Mouse (Mus musculus): Measurements from ENCODE around the gene Rfc2.
A peak's percentile ranks its signal among the peaks of the same experiment; 100 is the strongest.
"Not testable (repeated sequence)": the region's sequence is repeated elsewhere in the genome, so short reads cannot be mapped to it uniquely, and the experiment has no call there.

The Rfc2 gene

DNA sequence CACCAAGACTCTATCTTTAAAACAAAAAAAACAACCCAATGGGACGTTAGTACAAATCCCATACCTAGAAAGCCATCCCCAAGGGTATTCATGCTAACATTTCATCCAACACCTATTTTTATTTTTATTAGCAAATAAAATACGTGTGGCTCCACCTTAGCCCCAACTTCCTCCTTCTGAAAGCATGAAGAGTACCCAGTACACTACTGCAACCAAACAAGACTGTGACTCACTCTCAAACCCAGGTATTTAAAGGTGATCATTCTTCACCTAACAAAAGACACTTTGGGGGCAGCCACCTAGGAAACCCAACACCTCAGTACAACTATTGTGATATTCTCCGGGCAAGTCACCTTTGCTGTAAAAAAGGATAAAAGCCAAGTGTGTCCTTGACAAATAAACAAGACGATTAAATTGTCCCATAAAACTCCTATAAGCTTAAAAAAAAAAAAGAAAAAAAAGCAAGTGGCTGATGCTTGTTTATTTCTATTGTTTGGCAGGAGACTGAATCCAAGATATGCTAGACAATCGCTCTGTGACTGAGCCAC lies 56.7 kb downstream of the Rfc2 start:
- Histone ChIP-seq H3K4me1 (replicated peaks; ENCODE audit: low read depth, low read length) (peaks cover 71% of the 10 kb centered on the region), H3K27me3 (ENCODE audit: insufficient read depth, low read length) (no peaks in the 10 kb centered on the region), H3K4me3 (replicated peaks; ENCODE audit: low read length) (peak overlapping the region; percentile 97), H3K36me3 (ENCODE audit: insufficient read depth, low read length) (peaks cover 44% of the 10 kb centered on the region), H3K9me3 (ENCODE audit: low read length) (no peaks in the 10 kb centered on the region)
- TF ChIP-seq POU5F1 (IDR thresholded peaks at IDR 0.05; ENCODE audit: borderline replicate concordance, low read length) (no peak), NANOG (IDR thresholded peaks at IDR 0.05; ENCODE audit: borderline replicate concordance, low read length) (no peak), CTCF (conservative IDR thresholded peaks at IDR 0.05; ENCODE audit: low read length) (no peak)

DNA sequence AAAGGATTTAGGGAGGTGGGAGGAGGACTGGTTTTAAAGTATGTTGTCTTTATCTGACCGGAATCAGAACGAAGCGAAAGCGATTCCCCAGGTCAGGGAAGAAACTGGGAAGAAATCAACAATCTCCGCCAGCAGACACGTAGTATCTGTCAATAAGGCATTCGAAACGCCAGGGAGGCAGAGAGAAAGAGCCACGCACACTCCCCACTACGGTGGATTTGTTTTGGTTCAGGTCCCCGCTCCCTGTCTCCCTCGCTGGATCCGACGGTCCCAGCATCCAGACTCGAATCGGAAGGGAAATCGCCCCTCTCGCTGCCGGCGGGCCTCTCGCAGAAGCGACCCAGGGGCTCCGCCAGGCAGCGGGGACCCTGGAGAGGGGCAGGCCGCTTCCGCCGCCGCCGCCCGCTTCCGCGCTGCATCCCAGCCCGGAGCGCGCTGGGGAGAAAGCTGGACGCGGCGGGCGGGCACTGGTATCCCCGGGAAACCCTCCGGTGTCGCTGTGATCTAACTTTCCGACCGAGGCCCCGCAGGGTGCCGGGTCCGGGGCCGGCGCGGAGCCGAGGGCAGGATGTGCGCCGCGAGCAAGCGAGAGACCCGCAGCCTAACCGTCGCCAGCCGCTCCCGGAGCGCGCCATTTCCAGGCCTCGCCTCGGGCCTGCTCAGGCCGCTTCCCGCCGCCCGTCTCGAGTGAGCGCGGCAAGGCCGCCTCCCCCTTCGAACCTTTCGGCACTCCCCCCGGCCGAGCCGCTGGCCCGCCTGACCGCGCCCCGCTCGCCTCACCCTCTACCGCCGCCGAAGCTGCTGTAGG lies 57.5 kb downstream of the Rfc2 start:
- H3K9me3 ChIP-seq (ENCODE audit: low read length): no peaks in the 10 kb centered on the region
- peaks cover 37% of the 10 kb centered on the region for H3K36me3 ChIP-seq (ENCODE audit: insufficient read depth, low read length)
- no peaks in the 10 kb centered on the region for H3K27me3 ChIP-seq (ENCODE audit: insufficient read depth, low read length)
- peaks cover 64% of the 10 kb centered on the region for H3K4me1 ChIP-seq (replicated peaks; ENCODE audit: low read depth, low read length)
- no peak for TF ChIP-seq CTCF (conservative IDR thresholded peaks at IDR 0.05; ENCODE audit: low read length)
- no peak for TF ChIP-seq POU5F1 (IDR thresholded peaks at IDR 0.05; ENCODE audit: borderline replicate concordance, low read length)
- no peak for TF ChIP-seq NANOG (IDR thresholded peaks at IDR 0.05; ENCODE audit: borderline replicate concordance, low read length)
- H3K4me3 ChIP-seq (replicated peaks; ENCODE audit: low read length): peak overlapping the region; percentile 97

DNA sequence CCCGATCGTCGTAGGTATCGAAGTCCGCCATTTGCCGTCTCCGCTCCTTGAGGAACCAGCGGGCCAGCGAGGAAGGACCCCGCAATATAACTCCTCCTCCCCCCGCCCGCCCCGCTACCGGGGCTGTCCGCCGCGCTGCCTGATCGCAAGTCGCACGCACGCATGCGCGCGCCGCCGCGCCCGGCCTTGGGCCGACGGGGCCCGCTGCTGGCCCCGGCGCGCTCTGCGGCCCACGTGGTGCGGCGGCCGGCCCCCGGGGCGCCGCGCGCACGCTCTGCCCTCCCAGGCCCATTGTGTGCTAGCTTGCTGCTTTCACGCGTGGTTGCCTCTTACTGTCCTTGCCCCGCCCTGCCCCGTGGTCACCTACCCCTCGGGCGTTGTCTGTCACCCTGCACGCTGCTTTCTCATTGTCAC lies 58.1 kb downstream of the Rfc2 start, which contains the start of gene Eif4h:
Gene Eif4h (minus strand): TSS at position 222 of the 414 bp plus-strand sequence.
- Histone ChIP-seq H3K9me3 (ENCODE audit: low read length) (no peaks in the 10 kb centered on the region), H3K27me3 (ENCODE audit: insufficient read depth, low read length) (no peaks in the 10 kb centered on the region), H3K4me1 (replicated peaks; ENCODE audit: low read depth, low read length) (peaks cover 58% of the 10 kb centered on the region), H3K36me3 (ENCODE audit: insufficient read depth, low read length) (peaks cover 31% of the 10 kb centered on the region), H3K4me3 (replicated peaks; ENCODE audit: low read length) (peak within 1 kb of the TSS; percentile 97)
- no peak for TF ChIP-seq CTCF (conservative IDR thresholded peaks at IDR 0.05; ENCODE audit: low read length)
- TF ChIP-seq POU5F1 (IDR thresholded peaks at IDR 0.05; ENCODE audit: borderline replicate concordance, low read length): no peak
- TF ChIP-seq NANOG (IDR thresholded peaks at IDR 0.05; ENCODE audit: borderline replicate concordance, low read length): no peak

DNA sequence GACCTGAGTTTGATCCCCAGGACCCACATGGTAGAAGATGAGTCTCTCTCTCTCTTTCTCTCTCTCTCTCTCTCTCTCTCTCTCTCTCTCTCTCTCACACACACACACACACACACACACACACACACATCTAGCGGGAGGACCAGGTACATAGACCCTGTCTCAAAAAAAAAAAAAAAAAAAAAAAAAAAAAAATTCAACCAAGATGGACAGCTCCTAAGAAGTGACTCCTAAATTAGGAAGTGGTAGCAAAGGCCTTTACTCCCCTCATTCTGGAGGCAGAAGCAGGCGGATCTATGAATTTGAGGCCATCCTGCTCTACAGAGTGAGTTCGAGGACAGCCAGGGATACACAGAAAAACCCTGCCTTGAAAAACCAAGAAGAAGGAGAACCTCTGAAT lies 59.2 kb downstream of the Rfc2 start:
- Histone ChIP-seq H3K4me3 (replicated peaks; ENCODE audit: low read length) (no peak overlapping the region; the same call in 1 of the 2 replicates), H3K4me1 (replicated peaks; ENCODE audit: low read depth, low read length) (peaks cover 48% of the 10 kb centered on the region), H3K9me3 (ENCODE audit: low read length) (no peaks in the 10 kb centered on the region), H3K27me3 (ENCODE audit: insufficient read depth, low read length) (no peaks in the 10 kb centered on the region), H3K36me3 (ENCODE audit: insufficient read depth, low read length) (peaks cover 21% of the 10 kb centered on the region)
- no peak for TF ChIP-seq NANOG (IDR thresholded peaks at IDR 0.05; ENCODE audit: borderline replicate concordance, low read length)
- TF ChIP-seq POU5F1 (IDR thresholded peaks at IDR 0.05; ENCODE audit: borderline replicate concordance, low read length): no peak
- no peak for TF ChIP-seq CTCF (conservative IDR thresholded peaks at IDR 0.05; ENCODE audit: low read length)

DNA sequence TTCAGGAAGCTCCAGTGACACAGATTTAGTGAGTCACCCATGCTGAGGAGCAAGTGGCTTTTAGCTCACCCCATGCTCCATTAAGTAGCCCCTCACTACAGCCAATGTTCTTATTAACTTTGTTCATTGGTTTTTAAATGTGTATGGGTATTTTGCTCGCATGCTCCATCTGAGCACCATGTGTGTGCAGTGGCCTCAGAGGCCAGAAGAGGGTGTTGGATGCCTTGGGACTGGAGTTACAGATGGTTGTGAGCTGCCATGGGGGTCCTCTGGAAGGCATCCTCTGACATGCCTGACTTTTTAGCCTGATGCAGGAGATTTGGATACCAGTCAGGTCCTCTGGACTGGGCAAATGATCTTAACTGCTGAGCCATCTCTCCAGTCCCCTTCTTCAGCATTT lies 63.0 kb downstream of the Rfc2 start:
- Histone ChIP-seq H3K36me3 (ENCODE audit: insufficient read depth, low read length) (no peaks in the 10 kb centered on the region), H3K9me3 (ENCODE audit: low read length) (peaks cover 8% of the 10 kb centered on the region; the same call in 1 of the 2 replicates), H3K4me3 (replicated peaks; ENCODE audit: low read length) (no peak overlapping the region), H3K4me1 (replicated peaks; ENCODE audit: low read depth, low read length) (peaks cover 30% of the 10 kb centered on the region), H3K27me3 (ENCODE audit: insufficient read depth, low read length) (no peaks in the 10 kb centered on the region)
- TF ChIP-seq CTCF (conservative IDR thresholded peaks at IDR 0.05; ENCODE audit: low read length) (no peak), NANOG (IDR thresholded peaks at IDR 0.05; ENCODE audit: borderline replicate concordance, low read length) (no peak), POU5F1 (IDR thresholded peaks at IDR 0.05; ENCODE audit: borderline replicate concordance, low read length) (no peak)

DNA sequence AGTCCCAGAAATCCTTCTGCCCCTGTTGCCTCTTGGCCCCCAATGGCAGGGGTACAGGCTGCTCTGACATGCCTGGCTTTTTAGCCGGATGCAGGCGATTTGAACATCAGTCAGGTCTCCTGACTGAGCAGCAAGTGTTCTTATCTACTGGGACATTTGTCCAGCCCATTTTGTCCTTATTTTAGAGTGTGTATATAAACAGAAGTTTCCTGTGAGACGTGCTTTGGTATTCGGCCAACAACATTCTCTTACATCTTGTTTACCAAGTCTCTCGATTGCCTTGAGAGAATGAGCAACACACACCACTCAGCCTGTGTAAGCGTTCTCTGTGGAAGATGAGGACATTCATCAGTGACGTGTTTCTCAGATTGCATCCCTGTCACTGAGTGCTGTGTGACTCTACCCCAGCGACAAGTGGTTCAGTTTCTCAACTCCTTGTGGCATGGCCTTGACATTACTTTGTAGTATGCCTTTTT lies 63.5 kb downstream of the Rfc2 start:
- Histone ChIP-seq H3K4me3 (replicated peaks; ENCODE audit: low read length) (no peak overlapping the region), H3K9me3 (ENCODE audit: low read length) (peaks cover 8% of the 10 kb centered on the region; the same call in 1 of the 2 replicates), H3K36me3 (ENCODE audit: insufficient read depth, low read length) (no peaks in the 10 kb centered on the region), H3K4me1 (replicated peaks; ENCODE audit: low read depth, low read length) (peaks cover 28% of the 10 kb centered on the region), H3K27me3 (ENCODE audit: insufficient read depth, low read length) (no peaks in the 10 kb centered on the region)
- TF ChIP-seq POU5F1 (IDR thresholded peaks at IDR 0.05; ENCODE audit: borderline replicate concordance, low read length): no peak
- TF ChIP-seq CTCF (conservative IDR thresholded peaks at IDR 0.05; ENCODE audit: low read length): no peak
- no peak for TF ChIP-seq NANOG (IDR thresholded peaks at IDR 0.05; ENCODE audit: borderline replicate concordance, low read length)

DNA sequence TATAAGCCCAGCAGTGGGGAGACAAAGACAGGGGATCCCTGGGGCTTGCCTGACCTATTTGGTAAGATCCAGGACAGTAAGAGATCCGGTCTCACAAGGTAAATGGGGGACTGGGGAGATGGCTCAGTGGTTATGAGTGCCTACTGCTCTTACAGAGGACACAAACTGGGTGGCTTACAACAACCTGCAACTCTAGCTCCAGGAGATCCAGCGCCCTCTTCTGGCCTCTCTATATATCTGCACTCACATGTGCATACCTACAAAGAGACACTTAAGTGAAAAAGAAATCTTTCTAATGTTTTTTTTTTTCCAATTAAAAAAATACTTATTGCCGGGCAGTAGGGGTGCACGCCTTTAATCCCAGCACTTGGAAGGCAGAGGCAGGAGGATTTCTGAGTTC lies 65.3 kb downstream of the Rfc2 start:
- no peaks in the 10 kb centered on the region for H3K36me3 ChIP-seq (ENCODE audit: insufficient read depth, low read length)
- H3K27me3 ChIP-seq (ENCODE audit: insufficient read depth, low read length): no peaks in the 10 kb centered on the region
- peak; percentile 39 for TF ChIP-seq CTCF (conservative IDR thresholded peaks at IDR 0.05; ENCODE audit: low read length)
- no peak for TF ChIP-seq NANOG (IDR thresholded peaks at IDR 0.05; ENCODE audit: borderline replicate concordance, low read length)
- peaks cover 12% of the 10 kb centered on the region for H3K4me1 ChIP-seq (replicated peaks; ENCODE audit: low read depth, low read length)
- H3K4me3 ChIP-seq (replicated peaks; ENCODE audit: low read length): no peak overlapping the region
- peaks cover 8% of the 10 kb centered on the region; the same call in 1 of the 2 replicates for H3K9me3 ChIP-seq (ENCODE audit: low read length)

DNA sequence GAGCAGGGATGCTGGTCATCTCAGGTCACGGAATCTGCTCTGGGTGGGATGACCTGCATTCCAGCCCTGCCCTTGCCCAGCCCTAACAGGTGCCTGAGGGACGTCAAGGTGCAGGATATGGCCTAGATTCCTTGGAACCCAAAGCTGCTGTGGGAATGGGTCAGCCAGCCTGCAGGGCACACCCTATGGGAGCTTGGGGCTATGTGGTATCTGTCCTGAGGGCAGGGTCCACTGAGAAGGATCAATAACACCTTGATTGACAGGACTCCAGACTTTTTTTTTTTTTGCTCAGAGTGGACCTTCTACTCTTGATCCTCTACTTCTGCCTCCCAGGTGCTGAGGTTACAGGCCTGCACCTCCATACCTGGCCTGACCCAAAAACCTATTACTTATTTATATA lies 66.2 kb downstream of the Rfc2 start:
- TF ChIP-seq CTCF (conservative IDR thresholded peaks at IDR 0.05; ENCODE audit: low read length) (no peak), NANOG (IDR thresholded peaks at IDR 0.05; ENCODE audit: borderline replicate concordance, low read length) (no peak), POU5F1 (IDR thresholded peaks at IDR 0.05; ENCODE audit: borderline replicate concordance, low read length) (no peak)
- H3K27me3 ChIP-seq (ENCODE audit: insufficient read depth, low read length): 0 out of 2 replicates have a peak, but pooled peaks cover 7% of the 10 kb centered on the region

DNA sequence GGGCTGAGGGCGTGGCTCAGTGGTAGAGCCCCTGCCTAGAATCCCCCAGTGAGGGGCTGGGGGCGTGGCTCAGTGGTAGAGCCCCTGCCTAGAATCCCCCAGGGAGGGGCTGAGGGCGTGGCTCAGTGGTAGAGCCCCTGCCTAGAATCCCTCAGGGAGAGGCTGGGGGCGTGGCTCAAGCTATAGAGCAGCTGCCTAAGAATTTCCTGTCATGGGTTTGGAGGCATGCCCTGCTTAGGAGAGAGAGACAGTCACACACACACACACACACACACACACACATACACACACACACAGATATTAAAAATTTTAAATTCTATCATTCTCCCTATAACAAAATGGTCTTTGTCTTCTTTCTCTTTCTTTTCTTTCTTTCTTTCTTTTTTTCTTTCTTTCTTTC lies 67.8 kb downstream of the Rfc2 start:
- not testable (repeated sequence) for H3K36me3 ChIP-seq (ENCODE audit: insufficient read depth, low read length); H3K9me3 ChIP-seq (ENCODE audit: low read length); H3K4me1 ChIP-seq (replicated peaks; ENCODE audit: low read depth, low read length); H3K4me3 ChIP-seq (replicated peaks; ENCODE audit: low read length); H3K27me3 ChIP-seq (ENCODE audit: insufficient read depth, low read length)

More for the DNA sequence above, 66.2 kb downstream of the Rfc2 start:
- Histone ChIP-seq H3K4me3 (replicated peaks; ENCODE audit: low read length) (no peak overlapping the region), H3K36me3 (ENCODE audit: insufficient read depth, low read length) (no peaks in the 10 kb centered on the region), H3K4me1 (replicated peaks; ENCODE audit: low read depth, low read length) (peaks cover 10% of the 10 kb centered on the region), H3K9me3 (ENCODE audit: low read length) (peaks cover 8% of the 10 kb centered on the region; the same call in 1 of the 2 replicates)

All from E14TG2a.4 (cell line).